Mouse (Mus musculus) ES-E14 (cell line): Measurements from ENCODE around the gene Mettl4. TPM values are rescaled to one million over a fixed set of nuclear protein-coding genes. Genes with fewer than 3 reads are reported as not detected.

ENCODE experiments used
- DNase-seq: peaks from one replicate; pipeline ENCODE4 v3.0.0-alpha.2; 2013; ENCODE audit warnings: low read depth, low spot score
- H3K27ac ChIP-seq: 2 replicates; pipeline ENCODE4 v1.5.1; 2012; ENCODE audit warnings: low read depth, mild to moderate bottlenecking, low read length, moderate library complexity, mixed read lengths; ENCODE audit not compliant: poor library complexity, insufficient read depth, severe bottlenecking
- H3K36me3 ChIP-seq: 2 replicates; pipeline ENCODE4 v1.6.1; 2012; ENCODE audit warnings: mild to moderate bottlenecking, low read length, moderate library complexity, mixed read lengths; ENCODE audit not compliant: control insufficient read depth, poor library complexity, insufficient read depth, severe bottlenecking
- H3K4me1 ChIP-seq, 2 experiments: fragments of 150-350 bp in 1 of 2; sonication (generic) in 1 of 2; 2 replicates each; pipeline ENCODE4 v1.6.1; 2012; ENCODE audit warnings: low read length in 2 of 2, mild to moderate bottlenecking in 1 of 2, mixed read lengths in 1 of 2; ENCODE audit not compliant: control insufficient read depth in 2 of 2, insufficient read depth in 2 of 2, poor library complexity in 1 of 2
- H3K4me3 ChIP-seq, 2 experiments: fragments of 150-350 bp in 1 of 2; sonication (generic) in 1 of 2; 2 replicates each; pipeline ENCODE4 v1.5.1; 2012; ENCODE audit warnings: low read length in 2 of 2, low read depth in 1 of 2, mild to moderate bottlenecking in 1 of 2, mixed read lengths in 1 of 2; ENCODE audit not compliant: insufficient read depth in 1 of 2, poor library complexity in 1 of 2, severe bottlenecking in 1 of 2
- H3K9ac ChIP-seq: 2 replicates; pipeline ENCODE4 v1.6.1; 2012; ENCODE audit warnings: low read depth, mild to moderate bottlenecking, low read length, mixed read lengths; ENCODE audit not compliant: poor library complexity, insufficient read depth, severe bottlenecking
- H3K9me3 ChIP-seq: fragments of 150-350 bp; sonication (generic); 2 replicates; pipeline ENCODE4 v1.6.1; 2012; ENCODE audit warnings: low read depth, mild to moderate bottlenecking, low read length; ENCODE audit not compliant: control insufficient read depth, insufficient read depth
- CHD2 ChIP-seq: IDR thresholded peaks from 2 replicates; pipeline ENCODE4 v1.6.1; 2014; ENCODE audit warnings: mild to moderate bottlenecking, low read depth, low read length, inconsistent platforms
- HCFC1 ChIP-seq: IDR thresholded peaks from 2 replicates; pipeline ENCODE4 v1.6.1; 2012; ENCODE audit warnings: low read length, inconsistent platforms, borderline replicate concordance; ENCODE audit not compliant: insufficient read depth
- MAFK ChIP-seq: IDR thresholded peaks from 2 replicates; pipeline ENCODE4 v1.6.1; 2014; ENCODE audit warnings: mild to moderate bottlenecking, low read depth, low read length, inconsistent platforms; ENCODE audit not compliant: insufficient read depth
- ZC3H11A ChIP-seq: IDR thresholded peaks from 2 replicates; pipeline ENCODE4 v1.6.1; 2012; ENCODE audit warnings: low read depth, mild to moderate bottlenecking, inconsistent platforms, low read length, borderline replicate concordance
- ZNF384 ChIP-seq: IDR thresholded peaks from 2 replicates; pipeline ENCODE4 v1.6.1; 2012; ENCODE audit warnings: low read depth, low read length, inconsistent platforms
- in situ Hi-C, 2 experiments: fragments of 600-800 bp; cut with MboI; formaldehyde crosslinking; loops; one replicate each; pipeline ENCODE4 v1.15.1; 2025; ENCODE audit warnings: low sequenced_read_pairs in 2 of 2, inconsistent platforms in 1 of 2; ENCODE audit not compliant: unreplicated experiment in 2 of 2
- total RNA-seq: library from RNA; depleted of rRNA; stranded (reverse); fragments of 300-350 nt; gene quantifications from 2 replicates; pipeline ENCODE4 v1.2.3, GENCODE M21; 2012

Gene Mettl4
- total RNA-seq, 1 experiment, result 23.0 TPM

DNA sequence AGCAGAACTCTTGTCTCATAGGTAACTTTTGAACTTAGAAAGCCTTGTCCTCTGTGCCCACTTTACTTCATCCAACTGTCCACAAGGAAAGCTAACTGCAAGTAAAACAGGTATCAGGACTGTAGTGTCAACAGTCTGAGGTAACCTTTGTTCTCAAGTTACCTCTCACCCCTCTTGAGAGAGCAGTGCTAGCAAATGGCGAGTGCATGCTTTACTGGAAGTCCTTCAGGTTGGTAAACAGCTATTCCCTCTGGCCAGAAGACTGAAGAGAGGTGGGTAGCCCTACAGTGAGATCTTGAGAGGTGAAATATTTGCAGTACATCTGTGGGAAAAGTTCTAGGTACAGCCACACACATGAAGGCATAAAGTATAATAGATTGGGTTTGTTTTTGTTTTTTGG lies 14.2 kb upstream of the Mettl4 start:
- H3K4me3 ChIP-seq, result no peak overlapping the region
- no peak for TF ChIP-seq MAFK
- TF ChIP-seq ZNF384, result no peak
- TF ChIP-seq HCFC1, result no peak
- no peak for TF ChIP-seq CHD2
- no peak for TF ChIP-seq ZC3H11A
- in situ Hi-C loops, result no loop called here
- no peak for DNase-seq
- no peak overlapping the region for H3K27ac ChIP-seq
- H3K4me1 ChIP-seq, result no peaks in the 10 kb centered on the region
- H3K9ac ChIP-seq, result no peak overlapping the region
- H3K9me3 ChIP-seq, result no peaks in the 10 kb centered on the region
- H3K36me3 ChIP-seq, result peaks cover 22% of the 10 kb centered on the region

DNA sequence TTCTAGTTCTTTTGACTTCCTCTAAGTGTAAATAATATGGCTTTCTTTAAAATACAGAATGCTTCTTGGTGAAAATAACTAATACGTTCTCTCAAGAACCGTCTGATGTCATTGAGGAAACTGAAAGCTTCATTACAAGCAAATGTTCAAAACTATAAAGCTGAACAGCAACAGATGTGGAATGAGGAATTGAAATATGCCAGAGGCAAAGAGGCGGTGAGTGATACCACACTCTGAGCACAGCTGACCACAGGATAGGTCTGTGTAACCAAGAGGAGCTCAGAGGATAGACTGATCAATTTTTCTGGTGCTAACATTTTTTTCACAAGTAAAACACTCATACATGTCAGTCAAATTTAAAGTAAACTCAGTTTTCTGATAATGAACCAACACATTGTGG lies 12.6 kb upstream of the Mettl4 start:
- no peaks in the 10 kb centered on the region for H3K9me3 ChIP-seq
- no peak for DNase-seq
- TF ChIP-seq ZC3H11A, result no peak
- no peak for TF ChIP-seq HCFC1
- TF ChIP-seq CHD2, result no peak
- TF ChIP-seq MAFK, result no peak
- TF ChIP-seq ZNF384, result no peak
- in situ Hi-C loops, result no loop called here
- H3K4me3 ChIP-seq, result no peak overlapping the region
- no peak overlapping the region for H3K9ac ChIP-seq
- H3K27ac ChIP-seq, result no peak overlapping the region
- no peaks in the 10 kb centered on the region for H3K4me1 ChIP-seq
- H3K36me3 ChIP-seq, result peaks cover 22% of the 10 kb centered on the region

DNA sequence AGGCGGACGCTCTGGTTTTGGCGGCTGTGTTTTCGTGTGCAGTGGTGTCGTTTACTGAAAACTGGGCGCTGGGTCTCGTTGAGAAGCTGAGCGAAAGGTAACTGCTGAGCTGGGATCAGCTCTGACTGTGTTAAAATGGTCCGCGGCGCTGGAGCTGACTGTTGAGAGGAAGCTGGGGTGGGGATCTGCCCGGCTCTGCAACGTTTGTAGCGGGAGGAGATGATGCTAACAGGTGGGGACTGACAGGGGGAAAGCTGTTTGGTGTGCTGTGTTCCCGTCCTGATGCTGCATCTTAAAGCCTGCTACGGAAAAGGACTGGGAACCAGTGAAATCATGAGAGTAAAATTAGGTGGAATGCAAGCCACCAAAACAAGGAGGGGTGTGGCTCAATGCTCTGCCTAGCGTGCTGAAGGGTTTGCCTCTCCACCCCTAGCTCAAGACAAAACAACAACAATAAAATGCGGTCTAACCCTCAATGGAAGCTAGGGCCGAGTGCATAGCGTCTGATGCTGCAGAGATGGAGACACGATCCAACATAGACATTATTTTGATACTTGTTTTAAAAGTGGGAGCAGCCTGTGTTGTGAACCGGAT lies 414 bp upstream of the Mettl4 start:
- Histone ChIP-seq H3K27ac (peak overlapping the region; percentile 42; the same call in 1 of the 2 replicates), H3K9me3 (no peaks in the 10 kb centered on the region), H3K4me3 (peak overlapping the region; percentile 87 to 90), H3K9ac (peak overlapping the region; percentile 97), H3K4me1 (peaks cover 0 to 2% of the 10 kb centered on the region in 2 experiments; a peak in 1 of 4 replicates), H3K36me3 (no peaks in the 10 kb centered on the region)
- in situ Hi-C loops, result no loop called here
- TF ChIP-seq CHD2, result no peak
- no peak for TF ChIP-seq ZNF384
- TF ChIP-seq ZC3H11A, result no peak
- no peak for TF ChIP-seq HCFC1
- no peak for TF ChIP-seq MAFK
- peak; percentile 30 for DNase-seq

GRCm38 (mm10) chr17:94738173-94738572 lies 11.6 kb downstream of the Mettl4 start:
- Histone ChIP-seq H3K9ac (no peak overlapping the region), H3K36me3 (no peaks in the 10 kb centered on the region), H3K9me3 (no peaks in the 10 kb centered on the region), H3K27ac (no peak overlapping the region), H3K4me1 (no peaks in the 10 kb centered on the region), H3K4me3 (no peak overlapping the region)
- no peak for DNase-seq
- TF ChIP-seq MAFK, result no peak
- no peak for TF ChIP-seq HCFC1
- no peak for TF ChIP-seq ZNF384
- no peak for TF ChIP-seq CHD2
- TF ChIP-seq ZC3H11A, result no peak
- in situ Hi-C loops, result no loop called here
